Mouse (Mus musculus) liver, embryonic 13.5 days (tissue): Measurements from ENCODE around the gene Zfp324. TPM values are rescaled to one million over a fixed set of nuclear protein-coding genes. Genes with fewer than 3 reads are reported as not detected.
A peak's percentile ranks its signal among the peaks of the same experiment; 100 is the strongest.

Source experiments
- ATAC-seq: fragments of 200-750 bp; cut with Nextera tagmentation; 2 replicates; pipeline ENCODE4 v1.8.0; 2017; ENCODE audit warnings: low read depth, mild to moderate bottlenecking, moderate number of reproducible peaks, moderate library complexity
- DNase-seq: peaks from one replicate; pipeline ENCODE4 v3.0.0; 2022
- H3K27ac ChIP-seq: fragments of 300-500 bp; sonication (generic); 2 replicates; pipeline ENCODE4 v1.5.1; 2015; ENCODE audit warnings: moderate library complexity, mild to moderate bottlenecking, inconsistent platforms
- H3K27me3 ChIP-seq: fragments of 300-500 bp; sonication (generic); 2 replicates; pipeline ENCODE4 v1.6.1; 2015; ENCODE audit warnings: mild to moderate bottlenecking, inconsistent platforms
- H3K36me3 ChIP-seq: fragments of 300-500 bp; sonication (generic); 2 replicates; pipeline ENCODE4 v1.6.1; 2015; ENCODE audit warnings: mild to moderate bottlenecking, inconsistent platforms
- H3K4me1 ChIP-seq: fragments of 300-500 bp; sonication (generic); replicated peaks from 2 replicates; pipeline ENCODE4 v1.6.1; 2015; ENCODE audit warnings: inconsistent platforms
- H3K4me2 ChIP-seq: fragments of 300-500 bp; sonication (generic); 2 replicates; pipeline ENCODE4 v1.6.1; 2015; ENCODE audit warnings: inconsistent platforms, mild to moderate bottlenecking, moderate library complexity
- H3K4me3 ChIP-seq: fragments of 300-500 bp; sonication (generic); replicated peaks from 2 replicates; pipeline ENCODE4 v1.5.1; 2015; ENCODE audit warnings: mild to moderate bottlenecking, inconsistent platforms
- H3K9ac ChIP-seq: fragments of 300-500 bp; sonication (generic); 2 replicates; pipeline ENCODE4 v1.6.1; 2015; ENCODE audit warnings: mild to moderate bottlenecking, inconsistent platforms
- H3K9me3 ChIP-seq: fragments of 300-500 bp; sonication (generic); replicated peaks from 2 replicates; pipeline ENCODE4 v1.6.1; 2016; ENCODE audit warnings: inconsistent platforms
- WGBS: fragments of 180-500 bp; shearing (Covaris S2); methylation state at CpG from one replicate; pipeline ENCODE4 v1.1.7; 2015; ENCODE audit not compliant: insufficient replicate concordance; 5-methylcytosine and 5-hydroxymethylcytosine counted together
- polyA plus RNA-seq: library from polyadenylated mRNA; unstranded; fragments of >200 nt; fragmentation: Nextera tagmentation; extraction: Ambion mirVana; gene quantifications from 2 replicates; pipeline ENCODE4 v1.2.1, GENCODE M21; 2015

The Zfp324 gene
- polyA plus RNA-seq, 1 experiment from 2014 or later: 3.3 TPM

GRCm38 (mm10) chr7:12970906-12971305, 5.3 kb downstream of the Zfp324 start:
- Histone ChIP-seq H3K9ac (no peak overlapping the region), H3K36me3 (peaks cover 41% of the 10 kb centered on the region), H3K4me2 (no peak overlapping the region), H3K27ac (no peak overlapping the region), H3K4me1 (peaks cover 29% of the 10 kb centered on the region), H3K4me3 (no peak overlapping the region), H3K9me3 (no peaks in the 10 kb centered on the region), H3K27me3 (no peaks in the 10 kb centered on the region)
- DNase-seq: no peak
- ATAC-seq: no peak
- WGBS: 88% methylated on average over 25 of the region's 25 CpGs

- under 1% methylated on average over 49 of the region's 49 CpGs for WGBS
- ATAC-seq: peak; percentile 99
Measured at GRCm38 (mm10) chr7:12977682-12978389, 12.2 kb downstream of the Zfp324 start, which contains the start of gene Zfp446. Gene Zfp446 (plus strand): TSS chr7:12977848.

GRCm38 (mm10) chr7:12978931-12979722, 13.5 kb downstream of the Zfp324 start:
- peak overlapping the region; percentile 94 for H3K4me2 ChIP-seq
- WGBS: 74% methylated on average over 18 of the region's 18 CpGs
- DNase-seq (no peak), ATAC-seq (no peak)
- H3K4me3 ChIP-seq: peak overlapping the region; percentile 68
- H3K4me1 ChIP-seq: peaks cover 32% of the 10 kb centered on the region
- H3K9me3 ChIP-seq: no peaks in the 10 kb centered on the region
- no peaks in the 10 kb centered on the region for H3K27me3 ChIP-seq
- H3K36me3 ChIP-seq: peaks cover 10% of the 10 kb centered on the region
- H3K27ac ChIP-seq: peak overlapping the region; percentile 94
- peak overlapping the region; percentile 84 for H3K9ac ChIP-seq

More at GRCm38 (mm10) chr7:12977682-12978389, 12.2 kb downstream of the Zfp324 start, which contains the start of gene Zfp446:
- Histone ChIP-seq H3K4me3 (peak within 1 kb of the TSS; percentile 68), H3K27ac (peak within 1 kb of the TSS; percentile 94), H3K9ac (peak within 1 kb of the TSS; percentile 84), H3K4me1 (peaks cover 27% of the 10 kb centered on the region), H3K4me2 (peak within 1 kb of the TSS; percentile 94), H3K9me3 (no peaks in the 10 kb centered on the region), H3K36me3 (peaks cover 10% of the 10 kb centered on the region), H3K27me3 (no peaks in the 10 kb centered on the region)
- DNase-seq: peak; percentile 98

- Histone ChIP-seq H3K4me3 (no peak overlapping the region), H3K4me2 (peak overlapping the region; percentile 94; the same call in 1 of the 2 replicates), H3K36me3 (peaks cover 10% of the 10 kb centered on the region), H3K9ac (0 out of 2 replicates have a peak overlapping the region, but pooled peaks have one; percentile 0), H3K27ac (0 out of 2 replicates have a peak overlapping the region, but pooled peaks have one; percentile 94), H3K27me3 (no peaks in the 10 kb centered on the region), H3K9me3 (no peaks in the 10 kb centered on the region), H3K4me1 (peaks cover 36% of the 10 kb centered on the region)
- no peak for ATAC-seq
- no peak for DNase-seq
- WGBS: 69% methylated on average over 6 of the region's 6 CpGs
Measured at GRCm38 (mm10) chr7:12979776-12980175, 14.1 kb downstream of the Zfp324 start.

- H3K4me1 ChIP-seq: peaks cover 41% of the 10 kb centered on the region
- peaks cover 10% of the 10 kb centered on the region for H3K36me3 ChIP-seq
- no peak for ATAC-seq
- H3K27me3 ChIP-seq: no peaks in the 10 kb centered on the region
- DNase-seq: no peak
- no peaks in the 10 kb centered on the region for H3K9me3 ChIP-seq
- no peak overlapping the region for H3K4me2 ChIP-seq
- 81% methylated on average over 7 of the region's 7 CpGs for WGBS
- H3K9ac ChIP-seq: 0 out of 2 replicates have a peak overlapping the region, but pooled peaks have one; percentile 0
- H3K4me3 ChIP-seq: no peak overlapping the region
- H3K27ac ChIP-seq: no peak overlapping the region; the same call in 1 of the 2 replicates
Measured at GRCm38 (mm10) chr7:12980291-12980690, 14.7 kb downstream of the Zfp324 start.

GRCm38 (mm10) chr7:12985724-12986123, 20.1 kb downstream of the Zfp324 start:
- peaks cover 10% of the 10 kb centered on the region for H3K36me3 ChIP-seq
- no peaks in the 10 kb centered on the region for H3K27me3 ChIP-seq
- H3K4me2 ChIP-seq: no peak overlapping the region
- peaks cover 53% of the 10 kb centered on the region for H3K4me1 ChIP-seq
- H3K9me3 ChIP-seq: no peaks in the 10 kb centered on the region
- ATAC-seq (peak; percentile 69), DNase-seq (peak; percentile 43)
- H3K4me3 ChIP-seq: no peak overlapping the region
- H3K27ac ChIP-seq: peak overlapping the region; percentile 81
- WGBS: 21% methylated on average over 1 of the region's 1 CpGs
- no peak overlapping the region for H3K9ac ChIP-seq

- DNase-seq: no peak
- H3K9ac ChIP-seq: no peak overlapping the region
Measured at GRCm38 (mm10) chr7:12986906-12987305, 21.3 kb downstream of the Zfp324 start.

GRCm38 (mm10) chr7:12987409-12988189, 22.0 kb downstream of the Zfp324 start:
- H3K27me3 ChIP-seq: no peaks in the 10 kb centered on the region
- H3K36me3 ChIP-seq: peaks cover 2% of the 10 kb centered on the region; the same call in 1 of the 2 replicates
- peak; percentile 64 for DNase-seq
- peak overlapping the region; percentile 30 for H3K4me2 ChIP-seq
- no peak overlapping the region; the same call in 1 of the 2 replicates for H3K9ac ChIP-seq
- 38% methylated on average over 8 of the region's 8 CpGs for WGBS
- no peak overlapping the region for H3K4me3 ChIP-seq
- no peaks in the 10 kb centered on the region for H3K9me3 ChIP-seq
- peaks cover 53% of the 10 kb centered on the region for H3K4me1 ChIP-seq
- peak overlapping the region; percentile 85 for H3K27ac ChIP-seq
- peak; percentile 90 for ATAC-seq

More at GRCm38 (mm10) chr7:12986906-12987305, 21.3 kb downstream of the Zfp324 start:
- no peaks in the 10 kb centered on the region for H3K27me3 ChIP-seq
- ATAC-seq: no peak
- WGBS: 69% methylated on average over 8 of the region's 8 CpGs
- H3K36me3 ChIP-seq: peaks cover 9% of the 10 kb centered on the region
- peak overlapping the region; percentile 30; the same call in 1 of the 2 replicates for H3K4me2 ChIP-seq
- H3K27ac ChIP-seq: peak overlapping the region; percentile 85
- no peak overlapping the region for H3K4me3 ChIP-seq
- peaks cover 53% of the 10 kb centered on the region for H3K4me1 ChIP-seq
- no peaks in the 10 kb centered on the region for H3K9me3 ChIP-seq

GRCm38 (mm10) chr7:12992222-12992621, 26.6 kb downstream of the Zfp324 start:
- WGBS: under 1% methylated on average over 3 of the region's 3 CpGs
- DNase-seq: no peak
- Histone ChIP-seq H3K4me1 (peaks cover 26% of the 10 kb centered on the region), H3K27ac (no peak overlapping the region), H3K4me3 (no peak overlapping the region), H3K27me3 (no peaks in the 10 kb centered on the region), H3K4me2 (no peak overlapping the region), H3K9ac (no peak overlapping the region), H3K36me3 (no peaks in the 10 kb centered on the region), H3K9me3 (no peaks in the 10 kb centered on the region)
- ATAC-seq: no peak

GRCm38 (mm10) chr7:12993148-12993547, 27.5 kb downstream of the Zfp324 start:
- Histone ChIP-seq H3K27ac (no peak overlapping the region), H3K9ac (no peak overlapping the region), H3K27me3 (no peaks in the 10 kb centered on the region), H3K36me3 (no peaks in the 10 kb centered on the region), H3K4me2 (no peak overlapping the region), H3K4me3 (no peak overlapping the region), H3K9me3 (no peaks in the 10 kb centered on the region), H3K4me1 (peaks cover 24% of the 10 kb centered on the region)
- WGBS: 79% methylated on average over 10 of the region's 10 CpGs
- no peak for ATAC-seq
- no peak for DNase-seq
